Mouse (Mus musculus) heart, adult 2 months (tissue): ENCODE results near the gene Prune1.

Experiments used
- CTCF ChIP-seq: fragments of 200-600 bp; IDR thresholded peaks from 2 replicates; pipeline ENCODE4 v1.8.1; 2022; ENCODE audit warnings: antibody characterized with exemption, mild to moderate bottlenecking, moderate library complexity
- POLR2A ChIP-seq: fragments of 200-500 bp; IDR thresholded peaks from 2 replicates; pipeline ENCODE4 v1.6.1; 2011; ENCODE audit warnings: mild to moderate bottlenecking, low read depth, low read length, control low read depth; ENCODE audit not compliant: insufficient read depth

DNA sequence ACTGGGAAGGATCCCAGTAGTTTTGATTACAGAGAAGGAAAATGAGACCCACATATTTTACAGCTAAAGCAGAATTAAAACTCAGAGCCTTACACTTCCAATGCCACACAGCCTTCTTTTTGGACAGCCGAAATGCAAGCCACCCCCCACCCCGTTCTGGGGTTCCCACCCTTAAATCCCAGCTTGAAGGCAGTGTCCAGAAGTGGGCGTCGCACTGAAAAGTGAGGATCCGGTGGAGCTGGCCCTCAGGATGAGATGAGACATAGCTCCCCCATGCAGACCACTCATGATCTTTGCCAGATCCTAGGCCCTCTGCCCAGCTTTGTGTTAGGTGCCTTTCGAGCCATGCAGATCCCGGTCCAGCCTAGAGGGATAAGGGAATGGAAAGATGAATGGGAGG is 40.4 kb downstream of the Prune1 start, which contains the start of gene Gm128:
- TF ChIP-seq POLR2A: no peak
- TF ChIP-seq CTCF: no peak
